Mouse (Mus musculus): ENCODE measurements around the gene Clptm1.

Gene Clptm1

DNA sequence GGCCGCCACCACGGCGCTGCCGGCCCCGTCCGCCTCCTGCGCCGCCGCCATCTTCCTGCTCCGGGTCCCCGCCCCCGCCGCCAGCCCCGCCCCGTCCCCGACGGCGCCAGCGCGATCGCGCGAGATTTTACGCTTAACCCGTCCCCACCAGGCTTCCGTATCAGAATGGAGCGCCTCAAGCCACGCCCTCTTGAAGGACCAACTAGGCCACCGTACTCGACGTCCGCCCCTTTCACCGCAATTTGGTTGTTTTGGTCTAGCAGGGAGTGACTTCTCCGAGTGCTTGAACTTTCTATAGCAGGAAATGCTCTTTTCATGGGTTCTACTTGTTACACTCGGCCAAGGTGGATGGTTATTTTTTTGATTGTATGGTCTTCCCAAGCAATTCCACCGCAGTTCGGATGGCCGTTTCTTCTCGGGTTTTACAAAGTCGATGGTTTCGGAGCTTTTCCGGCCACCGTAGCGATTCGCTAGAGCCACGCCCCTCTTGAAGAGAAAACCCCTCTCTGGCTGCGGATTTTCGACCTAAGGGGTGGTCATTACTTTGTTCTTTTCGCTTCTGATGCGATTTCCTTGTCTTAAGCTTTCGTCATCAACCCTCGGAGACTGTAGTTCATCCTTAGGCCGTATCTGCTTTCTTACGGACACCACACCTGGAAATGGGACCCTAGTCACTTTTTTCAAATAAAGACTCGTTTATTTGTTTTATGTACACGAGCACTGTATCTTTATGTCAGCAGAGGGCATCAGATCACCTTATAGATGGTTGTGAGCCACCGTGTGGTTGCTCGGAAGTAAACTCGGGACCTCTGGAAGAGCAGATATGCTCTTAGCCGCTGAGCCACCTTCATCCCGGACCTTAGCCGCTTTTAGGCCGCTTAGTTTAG lies at the start of gene Clptm1:
Gene Clptm1, minus strand, starts transcription at position 79 of the 887 bp plus-strand sequence.
- DNase-seq (ENCODE audit: low read depth, low spot score), result peak; percentile 96

DNA sequence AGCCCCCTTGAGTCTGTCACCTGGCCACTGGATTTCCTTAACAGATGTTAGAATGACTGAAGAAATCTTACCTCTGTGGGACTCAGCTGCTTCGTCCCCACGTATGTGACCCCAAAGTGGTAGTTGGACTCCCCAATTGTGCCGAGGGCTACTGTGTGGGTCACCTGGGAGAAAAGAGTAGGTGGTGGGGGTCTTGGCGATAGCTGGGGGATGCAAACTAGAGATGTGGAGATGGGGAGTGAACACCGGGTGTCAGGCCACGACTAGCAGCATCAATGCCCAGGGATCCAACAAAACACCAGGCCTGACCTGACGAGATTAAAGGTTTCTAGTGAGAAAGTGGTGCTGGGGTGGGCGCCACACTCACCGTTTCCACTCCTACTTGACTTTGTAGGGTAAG lies 48.8 kb upstream of the Clptm1 start:
- DNase-seq (ENCODE audit: low read depth, low spot score), result no peak

DNA sequence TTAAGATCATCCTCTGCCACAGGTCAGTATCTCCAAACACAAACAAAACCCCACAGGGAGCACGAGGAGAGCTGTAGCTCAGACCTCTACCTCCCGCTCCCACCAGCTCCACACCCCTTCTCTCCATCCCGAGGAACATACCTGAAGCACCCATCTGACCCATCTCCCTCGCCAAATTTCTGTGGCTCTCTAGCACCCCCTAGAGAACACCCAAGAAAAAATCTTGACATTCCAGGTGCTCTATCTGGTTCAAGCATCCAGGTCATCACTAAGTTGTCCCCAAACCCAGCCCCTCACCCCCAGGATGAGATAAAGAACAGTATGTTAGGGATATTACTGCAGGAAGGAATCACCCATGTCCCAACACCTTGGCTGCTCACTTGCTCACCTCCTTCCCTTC lies 48.4 kb upstream of the Clptm1 start:
- DNase-seq (ENCODE audit: low read depth, low spot score), result no peak

DNA sequence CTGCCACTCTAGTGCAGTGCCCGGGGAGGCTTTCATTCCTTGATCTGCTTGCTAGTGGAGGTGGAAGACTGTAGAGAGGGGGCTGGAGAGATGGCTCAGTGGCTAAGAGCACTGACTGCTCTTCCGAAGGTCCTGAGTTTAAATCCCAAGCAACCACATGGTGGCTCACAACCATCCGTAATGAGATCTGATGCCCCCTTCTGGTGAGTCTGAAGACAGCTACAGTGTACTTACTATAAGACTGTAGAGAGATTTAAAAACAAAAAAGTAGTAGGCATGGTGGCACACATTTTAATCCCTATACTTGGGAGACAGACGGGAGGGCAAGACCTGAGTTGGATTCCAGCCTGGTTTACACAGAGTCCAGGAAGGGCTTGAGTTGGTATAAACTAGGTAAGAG lies 47.6 kb upstream of the Clptm1 start:
- DNase-seq (ENCODE audit: low read depth, low spot score), result no peak

DNA sequence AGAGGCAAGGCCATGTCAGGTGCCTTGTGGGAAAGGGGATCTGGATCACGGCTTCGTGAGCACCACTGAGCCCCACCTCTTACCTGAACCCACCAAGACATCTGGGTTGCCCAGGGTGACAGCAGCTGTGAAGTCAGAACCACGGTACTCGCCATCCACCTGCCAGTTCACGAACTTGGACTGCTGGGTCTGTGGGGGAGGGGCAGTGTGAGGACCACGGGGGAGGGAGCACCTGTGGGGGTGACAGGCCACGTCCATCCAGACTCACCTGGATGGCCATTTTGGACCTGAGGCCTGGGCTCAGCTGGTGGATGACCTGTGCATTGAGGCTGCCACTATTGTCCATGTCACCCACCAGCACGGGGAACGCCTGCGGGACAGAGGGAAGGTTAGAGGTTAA lies 45.8 kb upstream of the Clptm1 start:
- DNase-seq (ENCODE audit: low read depth, low spot score), result no peak

DNA sequence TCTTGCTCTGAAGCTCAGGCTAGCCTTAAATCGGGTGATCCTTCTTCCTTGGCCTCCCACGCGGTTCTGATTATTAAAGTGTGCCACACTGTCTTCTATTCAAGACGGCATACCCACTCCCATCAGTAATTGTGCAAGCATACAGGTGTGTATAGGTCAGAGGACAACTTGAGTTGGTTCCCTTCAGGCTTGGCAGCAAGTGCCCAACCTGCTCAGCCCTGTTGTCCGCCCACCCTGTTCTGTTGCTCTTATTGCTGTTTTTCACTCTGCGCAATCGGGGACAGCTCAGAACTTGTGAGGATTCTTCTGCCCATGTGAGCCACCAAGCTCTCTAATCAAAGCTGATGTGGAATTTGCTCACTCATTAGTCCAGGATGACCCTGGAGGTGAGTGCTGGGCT lies 40.4 kb upstream of the Clptm1 start:
- no peak for DNase-seq (ENCODE audit: low read depth, low spot score)

DNA sequence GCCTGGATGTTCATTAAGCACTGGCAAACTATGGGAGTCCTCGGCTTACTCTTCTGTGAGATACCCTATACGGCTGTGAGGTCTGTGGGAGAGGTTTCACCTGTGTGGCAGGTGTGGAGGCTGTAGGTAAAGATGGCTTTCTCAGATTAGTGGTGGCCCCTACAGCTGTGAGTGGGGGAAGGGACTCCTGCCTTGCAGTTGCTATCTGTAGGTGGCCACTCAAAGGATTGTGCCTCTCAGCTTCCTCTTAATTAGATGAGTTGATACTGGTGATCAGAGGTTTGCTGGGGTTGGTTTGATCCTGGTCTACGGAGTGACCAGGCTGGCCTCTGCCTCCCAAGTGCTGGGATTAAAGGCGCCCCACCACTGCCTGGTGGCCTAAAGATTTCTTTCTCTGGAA lies 39.6 kb upstream of the Clptm1 start:
- no peak for DNase-seq (ENCODE audit: low read depth, low spot score)

DNA sequence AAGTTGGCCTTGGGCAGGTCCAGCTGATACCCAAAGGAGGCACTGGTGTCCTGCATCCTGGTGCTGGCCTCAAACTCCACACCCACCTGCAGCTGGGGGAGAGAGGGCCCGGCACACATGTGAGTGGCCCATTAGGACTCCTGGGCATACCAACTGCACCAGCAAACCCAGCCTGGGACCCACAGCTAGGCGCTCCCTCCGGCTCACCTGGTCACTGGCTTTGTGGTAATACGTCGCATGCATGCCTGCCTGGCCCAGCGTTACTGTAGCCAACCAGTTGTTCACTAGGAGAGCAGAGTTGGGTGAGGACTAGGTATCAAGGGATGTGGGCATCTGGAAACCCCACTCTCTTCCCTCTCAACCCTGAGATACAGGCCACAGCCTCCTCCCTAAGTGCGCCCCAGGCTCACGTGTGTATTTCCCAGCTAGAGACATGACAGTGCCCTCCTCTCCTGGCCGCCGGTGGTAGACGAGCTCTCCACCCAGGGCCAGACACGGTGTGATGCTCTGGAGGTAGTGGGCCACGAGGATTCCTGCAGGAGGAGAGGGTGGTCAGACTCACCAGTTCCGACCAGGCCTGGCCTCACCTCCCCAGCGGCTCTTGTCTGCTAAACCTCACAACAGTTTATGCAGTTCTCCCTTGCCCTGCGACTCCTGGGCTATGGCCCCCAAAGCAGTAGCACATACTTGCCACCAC lies 38.2 kb upstream of the Clptm1 start:
- DNase-seq (ENCODE audit: low read depth, low spot score), result no peak

DNA sequence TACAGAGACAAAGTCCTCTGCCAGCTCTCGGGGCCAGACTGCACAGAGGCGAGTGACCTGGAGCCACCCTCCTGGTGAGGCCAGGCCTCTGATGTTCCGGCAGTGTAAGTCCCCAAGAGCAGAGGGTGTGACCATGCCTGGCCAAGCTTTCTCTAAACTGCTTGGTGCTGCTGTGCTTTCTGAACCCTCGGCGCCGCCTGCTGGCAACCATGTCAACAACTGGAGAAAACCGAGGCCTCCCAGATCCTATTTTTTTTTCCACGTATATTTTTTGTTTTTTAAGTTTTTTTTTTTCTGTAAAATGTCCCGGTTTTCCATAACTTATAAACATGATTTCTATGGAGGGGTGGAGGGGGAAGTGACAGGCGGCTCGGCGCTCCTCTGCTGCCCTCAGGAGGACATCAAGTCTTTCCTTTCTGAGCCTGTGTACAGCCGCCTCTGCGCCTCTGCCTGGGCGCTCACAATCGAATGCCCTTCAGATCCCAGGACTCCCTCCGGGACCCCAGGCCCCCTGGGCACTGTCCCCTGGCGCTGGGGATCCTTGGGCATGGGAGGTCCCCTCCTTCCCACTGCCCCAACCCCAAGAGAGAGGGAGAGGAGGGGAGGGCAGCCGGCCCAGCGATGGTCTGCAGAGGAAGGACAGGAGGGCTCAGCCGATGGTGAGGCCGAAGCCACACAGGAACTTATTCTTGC lies 36.4 kb upstream of the Clptm1 start:
- no peak for DNase-seq (ENCODE audit: low read depth, low spot score)

DNA sequence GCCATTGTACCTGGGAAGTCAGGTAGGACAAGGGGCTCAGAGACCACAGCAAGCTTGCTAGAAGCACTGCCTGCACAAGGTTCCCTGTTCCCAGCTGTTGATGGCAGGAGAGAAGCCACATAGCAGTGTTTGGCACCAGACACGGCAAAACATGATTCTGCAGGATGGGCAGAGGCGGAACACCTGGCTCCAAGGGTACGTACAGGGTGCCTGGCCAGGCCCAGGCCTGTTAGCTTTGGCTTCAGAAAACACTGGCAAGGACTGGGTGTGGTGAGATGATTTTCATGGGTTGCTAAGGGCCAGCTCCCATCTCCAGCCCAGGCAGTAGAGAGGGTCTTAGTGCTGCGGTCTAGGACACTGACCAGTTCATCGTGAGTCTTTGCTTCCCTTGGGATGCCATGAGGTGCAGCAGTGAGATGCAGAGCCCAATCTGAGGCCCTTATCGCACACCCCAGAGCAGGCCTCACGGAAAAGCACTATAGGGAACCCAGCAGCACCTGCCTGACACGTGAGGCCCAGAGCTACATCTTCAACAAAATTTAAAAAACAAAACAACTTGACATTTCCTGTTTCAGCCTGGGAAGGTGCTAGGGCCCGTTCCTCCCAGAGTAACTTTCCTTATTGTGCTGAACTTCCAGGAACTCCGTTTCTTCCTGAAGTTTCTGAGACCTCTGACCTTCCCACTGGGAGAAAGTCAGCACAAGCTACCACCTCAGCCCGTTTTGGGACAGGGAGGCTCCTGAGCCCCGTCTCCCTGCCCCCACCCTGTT lies 35.7 kb upstream of the Clptm1 start:
- no peak for DNase-seq (ENCODE audit: low read depth, low spot score)

DNA sequence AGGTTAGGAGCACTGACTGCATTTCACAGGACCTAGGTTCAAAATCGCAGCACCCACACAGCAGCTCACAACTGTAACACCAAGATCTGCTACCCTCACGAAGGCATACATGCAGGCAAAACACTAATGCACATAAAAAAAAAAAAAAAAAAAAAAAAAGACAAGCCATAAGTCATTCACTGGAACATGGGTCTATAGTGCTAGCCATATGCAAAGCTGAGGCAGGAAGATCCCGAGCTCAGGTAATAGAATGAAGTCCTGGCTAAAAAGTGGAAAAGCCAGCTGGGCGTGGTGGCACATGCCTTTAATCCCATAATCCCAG lies 35.0 kb upstream of the Clptm1 start:
- no peak for DNase-seq (ENCODE audit: low read depth, low spot score)

DNA sequence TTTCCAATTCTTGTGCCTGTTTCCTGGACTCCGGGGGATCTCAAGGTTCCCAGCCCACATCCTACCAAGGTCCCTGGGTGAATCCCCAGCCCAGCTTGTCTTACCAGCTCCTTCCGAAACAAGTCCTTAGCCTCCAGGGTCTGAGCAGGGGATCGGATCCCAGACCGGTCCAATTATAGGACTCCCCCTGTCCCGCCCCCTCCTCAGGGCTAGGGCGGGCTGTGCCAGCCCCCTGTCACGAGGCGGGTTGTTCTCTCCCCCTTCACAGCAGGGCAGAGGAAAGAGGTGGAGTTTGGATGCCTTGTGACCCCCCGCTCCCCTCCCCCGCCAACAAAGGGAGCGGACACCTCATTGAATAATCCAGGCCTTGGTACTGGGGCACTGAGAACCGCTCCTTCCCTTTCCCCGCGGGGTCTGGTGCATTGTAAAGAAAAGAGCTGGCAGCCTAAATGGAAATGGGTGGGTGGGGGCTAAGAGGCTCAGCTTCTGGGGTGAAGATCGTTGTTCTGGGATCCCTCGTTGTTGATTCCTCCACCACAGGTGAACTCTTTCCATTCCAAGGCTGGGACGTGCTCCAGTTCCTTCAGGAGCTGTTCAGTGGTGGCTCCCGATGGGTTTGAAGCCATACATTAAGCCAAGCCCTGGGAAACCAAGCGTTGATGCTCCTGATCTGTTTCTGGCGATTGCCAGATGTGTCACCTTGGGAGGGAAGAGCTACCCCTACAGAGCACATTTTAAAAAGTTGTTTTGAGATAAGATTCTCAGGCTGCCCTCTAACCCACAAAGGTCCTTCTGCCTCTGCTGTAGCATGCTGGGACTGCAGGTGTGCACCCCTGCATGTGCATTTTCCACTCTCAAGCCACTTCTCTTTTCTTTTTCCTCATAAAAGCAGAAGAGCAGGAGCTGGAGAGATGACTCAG lies 34.3 kb upstream of the Clptm1 start, which contains the start of gene Apoe:
Gene Apoe, minus strand, starts transcription at position 282 of the 920 bp plus-strand sequence.
- DNase-seq (ENCODE audit: low read depth, low spot score), result no peak

DNA sequence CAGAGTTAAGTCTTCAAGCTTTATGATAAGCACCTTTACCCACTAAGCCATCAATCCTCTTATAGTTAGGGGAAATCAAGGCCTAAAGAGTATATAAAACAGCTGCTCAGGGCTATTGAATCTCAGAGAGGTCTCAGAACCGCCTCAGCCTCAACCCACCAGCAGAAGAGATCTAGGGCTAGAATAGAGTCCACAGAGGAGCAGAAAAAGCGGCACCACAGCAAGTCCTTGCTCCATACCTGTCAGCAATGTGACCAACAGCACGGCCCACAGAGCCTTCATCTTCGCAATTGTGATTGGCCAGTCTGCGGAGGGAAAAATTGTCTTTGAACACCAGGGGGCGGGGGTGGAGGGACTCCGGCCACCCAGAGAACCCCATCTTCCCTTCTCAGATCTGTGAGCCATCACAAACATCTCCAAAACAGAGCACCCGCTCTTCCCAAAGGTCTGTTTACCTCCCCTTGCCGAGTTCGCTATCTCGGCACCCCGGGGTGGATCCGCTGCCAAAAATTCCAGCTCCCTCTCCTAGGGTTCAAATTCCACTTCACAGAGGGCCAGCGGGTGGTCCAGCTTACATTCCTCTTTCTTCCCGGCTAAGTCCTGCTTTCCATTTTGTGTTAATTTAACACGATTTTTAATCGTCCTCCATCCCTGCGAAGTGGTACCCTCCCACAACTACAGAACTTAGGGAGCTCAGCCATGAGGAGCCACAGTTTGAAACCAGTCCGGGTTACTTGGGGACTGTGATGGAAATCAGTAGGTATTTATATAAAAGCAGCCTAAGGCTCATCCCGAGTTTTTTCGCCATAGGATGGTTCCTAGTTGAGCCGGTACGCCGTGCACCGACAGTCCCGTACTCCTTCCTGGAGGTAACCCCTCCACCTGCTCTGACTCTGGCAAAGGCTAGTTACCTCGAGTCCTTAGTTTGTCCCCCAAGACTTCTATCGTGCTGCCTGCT lies 33.4 kb upstream of the Clptm1 start:
- no peak for DNase-seq (ENCODE audit: low read depth, low spot score)

DNA sequence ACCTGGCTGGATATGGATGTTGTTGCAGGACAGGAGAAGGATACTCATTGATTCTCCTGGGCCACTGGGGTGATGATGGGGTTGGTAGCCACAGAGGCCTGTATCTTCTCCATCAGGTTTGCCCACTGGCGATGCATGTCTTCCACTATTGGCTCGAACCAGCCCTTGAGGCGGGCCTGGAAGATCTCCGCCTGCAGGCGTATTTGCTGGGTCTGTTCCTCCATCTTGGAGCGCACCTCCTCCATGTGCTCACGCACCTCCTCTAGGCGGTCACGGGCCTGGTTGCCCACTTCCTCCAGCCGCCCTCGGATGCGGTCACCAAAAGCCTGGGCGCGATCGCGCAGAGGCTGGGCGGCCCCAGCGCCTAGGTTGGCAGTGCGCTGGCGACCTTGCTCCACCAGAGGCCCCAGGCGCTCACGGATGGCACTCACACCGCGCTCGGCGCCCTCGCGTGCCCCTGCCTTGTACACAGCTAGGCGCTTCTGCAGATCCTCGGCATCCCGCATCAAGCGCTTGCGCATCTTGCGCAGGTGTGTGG lies 31.6 kb upstream of the Clptm1 start:
- no peak for DNase-seq (ENCODE audit: low read depth, low spot score)

DNA sequence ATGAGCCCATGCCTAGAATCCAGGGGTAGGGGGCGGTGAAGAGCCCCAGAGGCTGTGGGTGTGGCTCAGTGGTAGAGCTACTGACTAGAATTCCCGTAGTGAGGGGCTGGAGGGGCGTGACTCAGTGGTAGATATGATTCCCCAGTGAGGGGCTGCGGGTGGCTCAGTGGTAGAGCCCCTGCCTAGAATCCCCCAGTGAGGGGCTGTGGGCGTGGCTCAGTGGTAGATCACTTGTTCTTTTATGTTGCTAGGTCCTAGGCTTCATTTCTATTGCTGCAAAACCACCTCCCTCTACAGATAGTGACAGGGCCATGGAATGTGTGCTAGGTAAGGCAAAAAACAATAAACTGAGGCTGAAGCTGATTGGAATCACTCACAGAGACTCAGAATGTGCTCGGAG lies 31.0 kb upstream of the Clptm1 start:
- DNase-seq (ENCODE audit: low read depth, low spot score), result no peak

DNA sequence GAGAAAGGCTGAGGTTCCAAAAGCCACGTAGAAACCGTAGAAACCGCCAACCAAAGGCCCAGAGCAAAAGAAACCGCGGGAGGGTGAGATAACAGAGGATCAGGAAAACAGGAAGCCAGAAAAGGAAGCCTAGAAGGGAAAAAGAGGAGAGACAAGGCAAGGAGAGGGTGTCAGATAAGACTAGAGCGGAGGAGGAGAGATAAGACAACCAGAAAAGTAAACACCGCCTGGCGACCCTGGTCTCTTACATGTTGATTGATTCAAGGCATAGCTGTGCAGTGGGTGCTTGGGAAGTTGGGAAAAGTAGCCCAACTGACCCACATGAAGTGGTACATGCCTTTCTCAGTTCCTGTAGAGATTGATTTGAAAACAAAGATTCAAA lies 30.4 kb upstream of the Clptm1 start:
- no peak for DNase-seq (ENCODE audit: low read depth, low spot score)

DNA sequence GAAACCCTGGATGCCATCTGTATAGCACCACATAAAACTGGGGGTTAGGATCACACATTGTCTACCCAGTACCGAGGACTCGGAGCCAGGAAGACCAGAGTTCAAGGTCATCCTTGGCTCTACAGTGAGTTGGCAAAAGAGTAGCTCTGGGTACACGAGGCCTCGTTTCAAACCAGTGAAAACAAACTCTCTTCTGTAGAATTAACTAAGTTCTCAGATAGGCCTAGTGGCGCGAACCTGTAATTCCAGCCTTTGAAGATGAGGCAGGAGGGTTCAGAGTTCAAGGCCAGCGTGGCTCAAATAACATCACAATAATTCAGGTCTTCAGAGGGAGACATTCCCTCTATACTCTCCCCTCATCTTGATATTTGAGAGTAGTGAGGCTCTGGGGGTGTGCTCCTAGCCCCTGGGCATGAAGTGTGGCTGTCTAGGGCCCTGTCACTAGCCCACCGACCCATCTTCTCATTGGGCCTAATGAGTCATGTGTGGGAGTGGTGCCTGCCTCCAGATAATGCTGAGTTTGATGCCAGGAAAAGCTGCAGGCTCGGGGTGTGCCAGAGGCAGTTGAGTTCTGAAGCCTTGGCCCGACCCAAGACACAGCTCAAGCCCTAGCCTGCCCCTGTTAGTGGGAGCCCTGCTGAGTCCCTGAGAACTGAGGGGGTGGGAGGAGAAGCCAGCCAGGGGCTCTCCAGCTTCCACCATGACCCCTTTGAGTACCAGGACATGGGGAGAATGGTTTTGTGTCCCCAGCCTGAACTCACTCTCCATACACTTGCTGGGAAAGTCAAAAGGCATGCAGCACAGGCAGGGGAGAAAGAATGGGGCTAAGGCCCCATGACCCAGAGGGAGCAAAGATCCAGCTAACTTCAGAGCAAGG lies 29.7 kb upstream of the Clptm1 start:
- DNase-seq (ENCODE audit: low read depth, low spot score), result no peak

DNA sequence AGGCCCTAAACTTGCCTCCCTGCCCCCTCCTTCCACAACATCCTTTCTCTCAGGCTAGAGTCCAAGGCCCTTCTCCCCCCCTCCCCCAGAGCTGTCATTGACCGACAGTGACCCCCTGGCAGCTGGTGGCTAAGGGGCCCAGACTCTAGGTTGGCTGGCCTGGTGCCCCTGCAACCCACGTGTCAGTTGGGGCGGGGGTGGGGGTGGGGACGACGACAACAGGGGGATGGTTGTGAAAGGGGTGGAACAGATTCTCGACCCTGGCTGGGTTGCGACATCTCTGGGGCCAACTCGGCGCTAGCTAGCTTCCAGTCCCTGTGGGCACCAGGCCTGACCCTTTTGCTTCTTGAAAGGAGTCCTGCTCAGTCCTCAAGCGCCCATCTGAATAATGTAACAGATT lies 28.6 kb upstream of the Clptm1 start:
- no peak for DNase-seq (ENCODE audit: low read depth, low spot score)

All from brain, embryonic 18.5 days (tissue).